Mouse (Mus musculus): ENCODE results near the gene Sgpp1. TPM values are rescaled to one million over a fixed set of nuclear protein-coding genes. Genes with fewer than 3 reads are reported as not detected.

Sgpp1 gene
- polyA plus RNA-seq, 2 experiments, result 9.2 to 17.7 TPM

- Histone ChIP-seq H3K27ac (no peak overlapping the region), H3K4me2 (ENCODE audit: low read depth) (no peak overlapping the region), H3K36me3 (replicated peaks; ENCODE audit: control insufficient read depth, insufficient read depth, low read depth) (no peaks in the 10 kb centered on the region), H3K9me3 (ENCODE audit: control insufficient read depth, low read length) (no peaks in the 10 kb centered on the region), H3K9ac (replicated peaks) (no peak overlapping the region), H3K27me3 (ENCODE audit: control insufficient read depth, insufficient read depth, low read length) (no peaks in the 10 kb centered on the region), H3K4me3 (ENCODE audit: insufficient read depth in 1 of 2, low read depth in 2 of 2, low read length in 2 of 2) (no peak overlapping the region), H3K4me1 (replicated peaks; ENCODE audit: control insufficient read depth in 2 of 2, insufficient read depth in 2 of 2, low read length in 1 of 2) (peaks cover 8 to 13% of the 10 kb centered on the region in 2 experiments)
- DNase-seq (ENCODE audit: low read depth in 3 of 3, low spot score in 3 of 3) (no peak), ATAC-seq (ENCODE audit: insufficient read depth) (no peak)
- TF ChIP-seq CTCF (IDR thresholded peaks at IDR 0.05; ENCODE audit: low read depth) (peak; percentile 43), EP300 (IDR thresholded peaks at IDR 0.05; ENCODE audit: low read depth) (no peak)
- 66% methylated on average over 3 of the region's 3 CpGs for WGBS (ENCODE audit: insufficient replicate concordance)
Measured at GRCm38 (mm10) chr12:75671759-75672315, 63.7 kb downstream of the Sgpp1 start.

GRCm38 (mm10) chr12:75670611-75671010 lies 64.9 kb downstream of the Sgpp1 start:
- Histone ChIP-seq H3K9ac (replicated peaks) (peak overlapping the region; percentile 65), H3K27me3 (ENCODE audit: control insufficient read depth, insufficient read depth, low read length) (no peaks in the 10 kb centered on the region), H3K36me3 (replicated peaks; ENCODE audit: control insufficient read depth, insufficient read depth, low read depth) (no peaks in the 10 kb centered on the region), H3K9me3 (ENCODE audit: control insufficient read depth, low read length) (no peaks in the 10 kb centered on the region), H3K4me1 (replicated peaks; ENCODE audit: control insufficient read depth in 2 of 2, insufficient read depth in 2 of 2, low read length in 1 of 2) (peaks cover 8 to 13% of the 10 kb centered on the region in 2 experiments), H3K4me2 (ENCODE audit: low read depth) (peak overlapping the region; percentile 73), H3K4me3 (ENCODE audit: insufficient read depth in 1 of 2, low read depth in 2 of 2, low read length in 2 of 2) (peak overlapping the region; percentile 67 to 95), H3K27ac (no peak overlapping the region)
- 82% methylated on average over 6 of the region's 6 CpGs for WGBS (ENCODE audit: insufficient replicate concordance)
- ATAC-seq (ENCODE audit: insufficient read depth) (no peak), DNase-seq (ENCODE audit: low read depth in 3 of 3, low spot score in 3 of 3) (no peak)
- no peak for TF ChIP-seq CTCF (IDR thresholded peaks at IDR 0.05; ENCODE audit: low read depth)
- no peak for TF ChIP-seq EP300 (IDR thresholded peaks at IDR 0.05; ENCODE audit: low read depth)

GRCm38 (mm10) chr12:75669258-75670106 lies 66.0 kb downstream of the Sgpp1 start, which contains the start of gene Wdr89:
TSS of gene Wdr89 (minus strand) at chr12:75669537.
- ATAC-seq (ENCODE audit: insufficient read depth), result peak; percentile 97
- peaks cover 8 to 13% of the 10 kb centered on the region in 2 experiments for H3K4me1 ChIP-seq (replicated peaks; ENCODE audit: control insufficient read depth in 2 of 2, insufficient read depth in 2 of 2, low read length in 1 of 2)
- H3K4me2 ChIP-seq (ENCODE audit: low read depth), result peak within 1 kb of the TSS; percentile 92
- H3K36me3 ChIP-seq (replicated peaks; ENCODE audit: control insufficient read depth, insufficient read depth, low read depth), result no peaks in the 10 kb centered on the region
- H3K9ac ChIP-seq (replicated peaks), result peak within 1 kb of the TSS; percentile 81
- WGBS (ENCODE audit: insufficient replicate concordance), result under 1% methylated on average over 55 of the region's 55 CpGs
- no peaks in the 10 kb centered on the region for H3K27me3 ChIP-seq (ENCODE audit: control insufficient read depth, insufficient read depth, low read length)
- H3K9me3 ChIP-seq (ENCODE audit: control insufficient read depth, low read length), result no peaks in the 10 kb centered on the region
- H3K4me3 ChIP-seq (ENCODE audit: insufficient read depth in 1 of 2, low read depth in 2 of 2, low read length in 2 of 2), result peak within 1 kb of the TSS; percentile 67 to 95
- H3K27ac ChIP-seq, result peak within 1 kb of the TSS; percentile 63
- peak; percentile 100 for DNase-seq (ENCODE audit: low read depth in 3 of 3, low spot score in 3 of 3)
- TF ChIP-seq CTCF (IDR thresholded peaks at IDR 0.05; ENCODE audit: low read depth) (peak; percentile 73), EP300 (IDR thresholded peaks at IDR 0.05; ENCODE audit: low read depth) (no peak)

GRCm38 (mm10) chr12:75668916-75669257 lies 66.6 kb downstream of the Sgpp1 start:
- H3K27ac ChIP-seq, result peak overlapping the region; percentile 63
- H3K36me3 ChIP-seq (replicated peaks; ENCODE audit: control insufficient read depth, insufficient read depth, low read depth), result no peaks in the 10 kb centered on the region
- DNase-seq (ENCODE audit: low read depth in 3 of 3, low spot score in 3 of 3) (peak in 2 of 3 experiments; percentile 37 to 38), ATAC-seq (ENCODE audit: insufficient read depth) (peak; percentile 46)
- H3K27me3 ChIP-seq (ENCODE audit: control insufficient read depth, insufficient read depth, low read length), result no peaks in the 10 kb centered on the region
- peak overlapping the region; percentile 81 for H3K9ac ChIP-seq (replicated peaks)
- H3K4me3 ChIP-seq (ENCODE audit: insufficient read depth in 1 of 2, low read depth in 2 of 2, low read length in 2 of 2), result peak overlapping the region; percentile 67 to 73
- under 1% methylated on average over 9 of the region's 9 CpGs for WGBS (ENCODE audit: insufficient replicate concordance)
- H3K4me2 ChIP-seq (ENCODE audit: low read depth), result peak overlapping the region; percentile 92
- no peak for TF ChIP-seq EP300 (IDR thresholded peaks at IDR 0.05; ENCODE audit: low read depth)
- no peak for TF ChIP-seq CTCF (IDR thresholded peaks at IDR 0.05; ENCODE audit: low read depth)
- H3K4me1 ChIP-seq (replicated peaks; ENCODE audit: control insufficient read depth in 2 of 2, insufficient read depth in 2 of 2, low read length in 1 of 2), result peaks cover 8 to 13% of the 10 kb centered on the region in 2 experiments
- H3K9me3 ChIP-seq (ENCODE audit: control insufficient read depth, low read length), result no peaks in the 10 kb centered on the region

GRCm38 (mm10) chr12:75668221-75668620 lies 67.3 kb downstream of the Sgpp1 start:
- Histone ChIP-seq H3K9me3 (ENCODE audit: control insufficient read depth, low read length) (no peaks in the 10 kb centered on the region), H3K4me2 (ENCODE audit: low read depth) (peak overlapping the region; percentile 92), H3K9ac (replicated peaks) (peak overlapping the region; percentile 10; the same call in 1 of the 2 replicates), H3K27ac (no peak overlapping the region), H3K27me3 (ENCODE audit: control insufficient read depth, insufficient read depth, low read length) (no peaks in the 10 kb centered on the region), H3K4me1 (replicated peaks; ENCODE audit: control insufficient read depth in 2 of 2, insufficient read depth in 2 of 2, low read length in 1 of 2) (peaks cover 8 to 13% of the 10 kb centered on the region in 2 experiments), H3K4me3 (ENCODE audit: insufficient read depth in 1 of 2, low read depth in 2 of 2, low read length in 2 of 2) (peak overlapping the region in 1 of 2 experiments; percentile 67; a peak in 2 of 4 replicates), H3K36me3 (replicated peaks; ENCODE audit: control insufficient read depth, insufficient read depth, low read depth) (no peaks in the 10 kb centered on the region)
- no peak for DNase-seq (ENCODE audit: low read depth in 3 of 3, low spot score in 3 of 3)
- 50% methylated on average over 2 of the region's 2 CpGs for WGBS (ENCODE audit: insufficient replicate concordance)
- no peak for ATAC-seq (ENCODE audit: insufficient read depth)
- no peak for TF ChIP-seq EP300 (IDR thresholded peaks at IDR 0.05; ENCODE audit: low read depth)
- no peak for TF ChIP-seq CTCF (IDR thresholded peaks at IDR 0.05; ENCODE audit: low read depth)

Data from liver, embryonic 14.5 days (tissue).